Mouse (Mus musculus): ENCODE results near the gene Speer4d. TPM values are rescaled to one million over a fixed set of nuclear protein-coding genes. Genes with fewer than 3 reads are reported as not detected.
A peak's percentile ranks its signal among the peaks of the same experiment; 100 is the strongest.
"Not testable (repeated sequence)": the region's sequence is repeated elsewhere in the genome, so short reads cannot be mapped to it uniquely, and the experiment has no call there.

The Speer4d gene
- polyA plus RNA-seq (2015; fragmentation: Nextera tagmentation; extraction: Ambion mirVana): not detected in 2 replicates

- H3K9ac ChIP-seq; ATAC-seq (ENCODE audit: insufficient read depth); H3K4me3 ChIP-seq (replicated peaks); H3K36me3 ChIP-seq (replicated peaks); H3K27ac ChIP-seq (replicated peaks); H3K4me1 ChIP-seq (replicated peaks); H3K27me3 ChIP-seq; H3K9me3 ChIP-seq (replicated peaks); H3K4me2 ChIP-seq: not testable (repeated sequence)
- 25% methylated on average over 1 of the region's 1 CpGs for WGBS (ENCODE audit: insufficient replicate concordance)
Measured at GRCm38 (mm10) chr5:15618764-15619163, at the start of gene Speer4d. Gene Speer4d, plus strand, starts transcription at chr5:15619064.

GRCm38 (mm10) chr5:15573735-15574134 is 45.1 kb upstream of the Speer4d start:
- not testable (repeated sequence) for H3K9me3 ChIP-seq (replicated peaks); ATAC-seq (ENCODE audit: insufficient read depth); H3K4me3 ChIP-seq (replicated peaks); H3K4me1 ChIP-seq (replicated peaks); H3K9ac ChIP-seq; H3K4me2 ChIP-seq; H3K27ac ChIP-seq (replicated peaks); H3K27me3 ChIP-seq; H3K36me3 ChIP-seq (replicated peaks)

- WGBS (ENCODE audit: insufficient replicate concordance): 20% methylated on average over 1 of the region's 1 CpGs
- H3K4me2 ChIP-seq; H3K9me3 ChIP-seq (replicated peaks); H3K4me3 ChIP-seq (replicated peaks); H3K27me3 ChIP-seq; H3K4me1 ChIP-seq (replicated peaks); H3K36me3 ChIP-seq (replicated peaks); ATAC-seq (ENCODE audit: insufficient read depth); H3K27ac ChIP-seq (replicated peaks); H3K9ac ChIP-seq: not testable (repeated sequence)
Measured at GRCm38 (mm10) chr5:15577033-15577432, 41.8 kb upstream of the Speer4d start, which contains the start of gene Gm21083. Gene Gm21083, plus strand, starts transcription at chr5:15577333.

- H3K36me3 ChIP-seq (replicated peaks); H3K9ac ChIP-seq; H3K4me2 ChIP-seq; H3K9me3 ChIP-seq (replicated peaks); ATAC-seq (ENCODE audit: insufficient read depth); H3K4me3 ChIP-seq (replicated peaks); H3K27me3 ChIP-seq; H3K4me1 ChIP-seq (replicated peaks); H3K27ac ChIP-seq (replicated peaks): not testable (repeated sequence)
Measured at GRCm38 (mm10) chr5:15586351-15586750, 32.5 kb upstream of the Speer4d start.

- H3K27me3 ChIP-seq; H3K9me3 ChIP-seq (replicated peaks); H3K9ac ChIP-seq; H3K27ac ChIP-seq (replicated peaks); ATAC-seq (ENCODE audit: insufficient read depth); H3K4me3 ChIP-seq (replicated peaks); H3K4me1 ChIP-seq (replicated peaks); H3K4me2 ChIP-seq; H3K36me3 ChIP-seq (replicated peaks): not testable (repeated sequence)
- 21% methylated on average over 6 of the region's 6 CpGs for WGBS (ENCODE audit: insufficient replicate concordance)
Measured at GRCm38 (mm10) chr5:15588291-15588690, 30.6 kb upstream of the Speer4d start.

- H3K4me3 ChIP-seq (replicated peaks); H3K27me3 ChIP-seq; H3K36me3 ChIP-seq (replicated peaks); H3K27ac ChIP-seq (replicated peaks); H3K4me2 ChIP-seq; H3K4me1 ChIP-seq (replicated peaks); ATAC-seq (ENCODE audit: insufficient read depth); H3K9me3 ChIP-seq (replicated peaks); H3K9ac ChIP-seq: not testable (repeated sequence)
- WGBS (ENCODE audit: insufficient replicate concordance): 37% methylated on average over 5 of the region's 5 CpGs
Measured at GRCm38 (mm10) chr5:15590635-15591034, 28.2 kb upstream of the Speer4d start.

- H3K9ac ChIP-seq; ATAC-seq (ENCODE audit: insufficient read depth): not testable (repeated sequence)
- 53% methylated on average over 2 of the region's 2 CpGs for WGBS (ENCODE audit: insufficient replicate concordance)
Measured at GRCm38 (mm10) chr5:15591577-15591976, 27.3 kb upstream of the Speer4d start.

GRCm38 (mm10) chr5:15598831-15599230 is 20.0 kb upstream of the Speer4d start:
- H3K36me3 ChIP-seq (replicated peaks); H3K9me3 ChIP-seq (replicated peaks); H3K4me2 ChIP-seq; H3K27me3 ChIP-seq; H3K27ac ChIP-seq (replicated peaks); ATAC-seq (ENCODE audit: insufficient read depth); H3K4me3 ChIP-seq (replicated peaks); H3K9ac ChIP-seq; H3K4me1 ChIP-seq (replicated peaks): not testable (repeated sequence)

More at GRCm38 (mm10) chr5:15591577-15591976, 27.3 kb upstream of the Speer4d start:
- H3K27ac ChIP-seq (replicated peaks); H3K36me3 ChIP-seq (replicated peaks); H3K4me3 ChIP-seq (replicated peaks); H3K27me3 ChIP-seq; H3K4me2 ChIP-seq; H3K9me3 ChIP-seq (replicated peaks); H3K4me1 ChIP-seq (replicated peaks): not testable (repeated sequence)

- H3K4me2 ChIP-seq; ATAC-seq (ENCODE audit: insufficient read depth); H3K4me3 ChIP-seq (replicated peaks); H3K27ac ChIP-seq (replicated peaks); H3K9me3 ChIP-seq (replicated peaks); H3K9ac ChIP-seq; H3K4me1 ChIP-seq (replicated peaks); H3K27me3 ChIP-seq; H3K36me3 ChIP-seq (replicated peaks): not testable (repeated sequence)
- 31% methylated on average over 4 of the region's 4 CpGs for WGBS (ENCODE audit: insufficient replicate concordance)
Measured at GRCm38 (mm10) chr5:15600342-15600741, 18.5 kb upstream of the Speer4d start.

- H3K4me3 ChIP-seq (replicated peaks); H3K27me3 ChIP-seq; H3K27ac ChIP-seq (replicated peaks); H3K9me3 ChIP-seq (replicated peaks); H3K4me1 ChIP-seq (replicated peaks); H3K36me3 ChIP-seq (replicated peaks); H3K9ac ChIP-seq; H3K4me2 ChIP-seq: not testable (repeated sequence)
- ATAC-seq (ENCODE audit: insufficient read depth): 0 out of 2 replicates have a peak, but pooled peaks have one; percentile 15
- 44% methylated on average over 5 of the region's 5 CpGs for WGBS (ENCODE audit: insufficient replicate concordance)
Measured at GRCm38 (mm10) chr5:15601481-15601880, 17.4 kb upstream of the Speer4d start.

- not testable (repeated sequence) for H3K27ac ChIP-seq (replicated peaks); H3K4me2 ChIP-seq; H3K36me3 ChIP-seq (replicated peaks); H3K9ac ChIP-seq; ATAC-seq (ENCODE audit: insufficient read depth); H3K4me3 ChIP-seq (replicated peaks); H3K4me1 ChIP-seq (replicated peaks); H3K9me3 ChIP-seq (replicated peaks); H3K27me3 ChIP-seq
- WGBS (ENCODE audit: insufficient replicate concordance): 49% methylated on average over 3 of the region's 3 CpGs
Measured at GRCm38 (mm10) chr5:15601960-15602359, 16.9 kb upstream of the Speer4d start.

- H3K4me3 ChIP-seq (replicated peaks); H3K4me2 ChIP-seq; H3K9me3 ChIP-seq (replicated peaks); H3K27me3 ChIP-seq; ATAC-seq (ENCODE audit: insufficient read depth); H3K27ac ChIP-seq (replicated peaks); H3K4me1 ChIP-seq (replicated peaks); H3K36me3 ChIP-seq (replicated peaks); H3K9ac ChIP-seq: not testable (repeated sequence)
- 38% methylated on average over 3 of the region's 3 CpGs for WGBS (ENCODE audit: insufficient replicate concordance)
Measured at GRCm38 (mm10) chr5:15602424-15602947, 16.4 kb upstream of the Speer4d start.
